Mouse (Mus musculus) v-Abl transformed pro-B cells (cell line): ENCODE results near the gene Hhip.

Experiments used
- in situ Hi-C, 2 experiments: fragments of 400-800 bp; cut with MboI; formaldehyde crosslinking; loops; one replicate each; pipeline ENCODE4 v1.15.1; 2025; ENCODE audit not compliant: unreplicated experiment in 2 of 2

Hhip gene

DNA sequence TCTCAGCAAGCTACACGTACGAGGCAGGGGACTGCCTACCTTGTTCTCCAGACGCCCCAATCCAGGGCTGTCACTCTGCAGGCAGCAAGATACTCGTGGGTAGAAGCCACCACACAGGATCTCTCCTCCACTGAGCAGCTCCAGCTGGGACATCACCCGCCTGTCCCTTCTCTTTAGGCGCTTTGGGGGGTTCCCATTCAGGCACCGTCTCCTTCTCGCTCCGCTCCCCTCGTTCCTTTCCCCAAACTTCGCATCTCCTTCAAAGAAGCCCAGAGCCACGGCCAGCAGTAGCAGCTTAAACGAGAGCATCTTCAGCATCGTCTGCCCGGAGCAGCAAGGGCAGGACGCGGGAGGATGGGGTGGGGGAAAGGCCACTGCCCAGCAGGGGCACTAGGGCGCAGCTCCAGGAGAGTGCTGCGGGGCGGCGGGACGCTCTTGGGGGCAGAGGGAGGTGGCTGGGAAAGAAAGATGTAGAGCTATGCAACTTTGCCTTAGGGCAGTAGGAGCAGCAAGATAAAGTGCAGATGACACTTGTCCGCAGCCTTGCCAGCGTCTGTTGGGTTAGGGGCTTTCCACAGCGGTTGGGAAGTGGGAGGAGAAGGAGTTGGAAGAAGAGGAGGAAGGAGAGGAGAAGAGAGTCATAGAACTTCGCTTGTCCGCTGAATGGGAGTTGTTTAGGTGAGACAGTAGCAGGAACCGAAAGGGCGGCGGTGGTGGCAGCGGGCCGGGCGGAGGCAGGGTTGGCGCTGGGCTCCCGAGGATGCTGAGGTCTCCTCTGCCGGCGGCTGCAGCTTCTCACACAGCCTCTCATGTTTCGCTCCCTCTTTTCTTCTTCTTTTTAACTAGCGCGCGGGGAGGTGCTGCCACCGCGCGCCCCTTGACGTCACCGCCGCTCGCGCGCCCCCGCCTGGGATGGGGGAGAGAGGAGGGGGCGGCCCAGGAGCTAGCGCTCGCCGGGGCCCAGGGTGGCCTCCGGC lies at the start of gene Hhip:
Gene Hhip (minus strand): TSS at position 809 of the 977 bp plus-strand sequence.
- in situ Hi-C loops: no loop called here

DNA sequence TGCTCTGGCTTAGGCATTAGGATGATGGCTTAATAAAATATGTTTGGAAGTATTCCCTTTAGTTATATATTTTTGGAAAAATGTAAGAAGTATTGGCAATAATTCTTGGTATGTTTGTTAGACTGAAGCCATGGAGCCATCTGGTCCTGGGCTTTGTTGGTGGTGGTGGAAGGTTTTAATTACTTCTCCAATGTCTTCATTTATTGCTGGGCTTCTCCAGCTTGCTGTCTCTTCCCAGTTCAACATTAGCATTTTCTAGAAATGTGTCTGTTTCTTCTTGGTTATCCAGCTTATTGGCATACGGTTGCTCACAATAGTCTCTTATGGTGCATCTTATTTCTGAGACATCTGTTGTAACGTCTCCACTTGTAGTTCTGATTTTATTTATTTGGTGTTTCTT lies 29.2 kb upstream of the Hhip start:
- in situ Hi-C loops: no loop called here

DNA sequence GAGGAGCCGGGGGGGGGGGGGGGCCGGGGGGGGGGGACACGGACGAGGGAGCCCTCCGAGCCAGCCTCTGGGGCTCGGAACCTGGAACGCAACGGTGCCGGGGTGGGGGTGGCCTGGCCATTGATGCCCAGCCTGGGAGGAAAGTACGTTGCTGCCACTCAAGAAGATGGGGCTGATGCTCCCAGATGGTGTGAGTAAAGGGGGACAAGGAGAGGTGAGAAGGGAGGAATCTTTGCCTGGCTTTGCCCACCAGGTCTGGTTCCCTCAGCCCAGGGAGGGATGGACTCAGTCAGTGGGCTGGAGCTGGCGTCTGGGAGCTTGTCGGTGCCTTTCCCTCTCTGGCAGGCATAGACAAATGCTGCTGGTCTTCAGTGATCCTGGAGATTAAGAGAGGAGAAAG lies 387 bp upstream of the Hhip start:
- in situ Hi-C loops: no loop called here

DNA sequence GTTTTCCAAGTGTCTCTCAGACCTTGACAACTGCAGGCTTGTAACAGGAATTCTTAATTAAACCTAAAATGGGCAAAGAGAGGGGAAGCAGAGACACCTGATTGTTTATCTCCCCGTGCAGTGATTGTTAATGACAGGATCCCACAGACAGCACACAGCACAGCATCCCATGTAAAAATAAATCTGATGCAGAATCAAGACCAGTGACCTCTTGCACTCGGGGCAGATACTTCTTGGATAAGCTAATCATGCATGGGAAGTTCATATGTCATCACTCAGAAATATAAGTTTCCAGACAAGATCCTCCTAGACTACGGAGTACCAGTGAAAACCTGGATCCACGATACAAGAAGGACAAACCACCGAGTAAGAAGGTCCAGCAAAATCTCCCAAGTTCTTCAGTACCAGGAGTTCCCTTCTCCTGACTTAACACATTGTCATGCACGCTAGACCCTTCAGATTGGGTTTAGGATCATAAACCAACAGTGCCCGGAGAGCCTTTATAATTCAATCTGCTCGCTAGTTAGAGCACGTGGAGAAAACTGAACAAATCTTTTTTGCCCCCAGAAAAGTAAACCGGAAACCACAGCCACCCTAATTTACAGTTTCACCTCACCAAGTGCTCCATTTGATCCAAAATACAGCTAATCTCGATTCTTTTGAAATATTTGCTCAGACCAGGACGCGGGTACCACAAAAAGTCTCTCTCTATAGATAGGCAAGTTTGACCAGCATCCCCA lies 1.3 kb downstream of the Hhip start:
- in situ Hi-C loops: no loop called here

- in situ Hi-C loops: no loop called here
Observed at GRCm38 (mm10) chr8:80055777-80056176, 2.0 kb downstream of the Hhip start.

DNA sequence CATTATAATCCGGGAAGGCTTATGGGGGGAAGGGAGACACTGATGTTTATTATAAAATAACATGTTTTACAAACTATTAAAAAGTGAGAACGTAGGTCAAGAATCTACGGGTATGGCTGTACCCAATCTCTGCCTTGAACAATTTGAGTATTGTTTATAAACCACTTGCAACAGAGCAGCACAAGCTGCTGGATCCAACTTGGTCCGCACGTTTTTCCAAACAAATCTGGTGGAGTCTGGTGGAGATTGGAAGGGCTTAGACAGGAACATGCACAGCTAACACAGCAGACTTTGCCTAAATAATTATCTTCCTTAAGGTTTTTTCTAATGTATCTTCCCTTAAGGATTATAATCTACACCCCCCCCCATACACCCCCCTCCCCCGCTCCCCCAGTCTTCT lies 2.7 kb downstream of the Hhip start:
- in situ Hi-C loops: no loop called here

DNA sequence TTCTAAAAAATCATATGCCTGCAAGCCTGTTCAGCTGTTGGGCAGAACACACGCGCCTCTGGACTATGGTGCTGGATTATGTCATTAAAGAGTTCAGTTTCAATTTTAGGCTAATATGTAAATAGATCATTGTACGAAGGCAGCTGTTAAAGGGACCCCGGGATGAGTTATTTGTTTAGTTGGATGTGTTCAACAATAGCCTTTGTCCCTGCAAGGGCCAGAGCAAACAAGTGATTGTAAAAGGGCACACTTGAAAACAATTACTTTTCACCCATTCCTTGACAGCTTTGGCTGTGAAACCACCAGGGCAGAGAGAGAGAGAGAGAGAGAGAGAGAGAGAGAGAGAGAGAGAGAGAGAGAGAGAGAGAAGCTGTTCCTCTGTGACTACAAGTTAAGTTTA lies 3.6 kb downstream of the Hhip start:
- in situ Hi-C loops: no loop called here

DNA sequence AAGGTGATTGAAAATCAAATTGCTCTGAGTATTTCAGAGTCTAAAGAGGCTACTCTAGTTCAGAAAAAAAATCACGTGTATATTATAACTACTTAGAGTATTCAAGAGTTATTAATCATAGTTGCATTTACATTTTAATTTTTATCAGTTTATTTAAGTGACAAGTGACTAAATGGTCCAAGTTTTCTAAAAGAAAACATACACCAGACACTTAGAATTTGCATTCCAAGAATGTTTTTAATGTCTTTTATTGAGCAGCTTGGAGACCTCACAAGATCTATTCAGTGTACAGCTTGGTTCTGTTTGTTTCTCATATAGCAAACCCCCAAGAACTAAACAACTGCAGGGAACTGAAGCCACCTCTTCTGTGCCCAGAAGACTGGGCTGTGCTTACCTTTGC lies 5.0 kb downstream of the Hhip start:
- in situ Hi-C loops: no loop called here

DNA sequence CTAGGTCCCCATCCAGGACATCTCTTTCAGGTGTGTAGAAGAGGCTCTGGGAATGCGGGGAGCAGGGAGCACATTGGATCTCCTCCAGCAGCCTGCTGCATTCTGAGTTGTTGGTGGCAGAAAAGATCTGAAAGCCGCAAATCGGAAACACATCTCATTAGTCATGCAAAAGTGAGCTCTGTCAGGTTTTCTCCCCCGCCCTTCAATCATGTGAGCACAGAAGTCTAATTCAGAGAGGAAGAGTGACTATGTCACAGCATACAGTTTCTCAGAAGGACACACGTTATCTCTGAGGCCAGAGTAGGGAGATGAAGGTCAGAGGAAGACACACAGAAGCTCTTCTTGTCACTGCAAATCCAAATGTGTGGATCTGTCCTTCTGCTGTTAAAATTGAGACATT lies 6.3 kb downstream of the Hhip start:
- in situ Hi-C loops: no loop called here

- in situ Hi-C loops: no loop called here
Observed at GRCm38 (mm10) chr8:80049256-80050005, 8.4 kb downstream of the Hhip start.

DNA sequence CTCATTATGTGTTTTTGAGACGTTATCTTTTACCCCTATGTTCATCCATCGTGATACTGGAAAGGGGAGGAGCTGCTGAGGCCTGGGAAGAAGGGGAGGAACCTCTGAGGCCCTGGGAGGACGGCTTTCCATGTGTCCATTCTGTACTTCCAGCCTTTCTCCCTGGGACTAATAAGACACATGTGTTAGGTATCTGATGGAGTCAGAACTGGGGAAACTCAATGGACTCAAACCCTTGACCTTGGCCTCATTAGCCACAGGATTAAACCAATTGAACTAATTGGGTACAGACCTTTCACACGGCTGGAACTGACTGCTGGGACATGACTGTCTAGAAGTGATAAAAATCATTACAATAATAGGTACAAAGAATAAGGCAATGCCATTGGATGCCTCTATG lies 9.6 kb downstream of the Hhip start:
- in situ Hi-C loops: no loop called here

GRCm38 (mm10) chr8:80037644-80038253 lies 20.1 kb downstream of the Hhip start:
- in situ Hi-C loops: no loop called here

- in situ Hi-C loops: no loop called here
Observed at GRCm38 (mm10) chr8:80032604-80033003, 25.2 kb downstream of the Hhip start.

DNA sequence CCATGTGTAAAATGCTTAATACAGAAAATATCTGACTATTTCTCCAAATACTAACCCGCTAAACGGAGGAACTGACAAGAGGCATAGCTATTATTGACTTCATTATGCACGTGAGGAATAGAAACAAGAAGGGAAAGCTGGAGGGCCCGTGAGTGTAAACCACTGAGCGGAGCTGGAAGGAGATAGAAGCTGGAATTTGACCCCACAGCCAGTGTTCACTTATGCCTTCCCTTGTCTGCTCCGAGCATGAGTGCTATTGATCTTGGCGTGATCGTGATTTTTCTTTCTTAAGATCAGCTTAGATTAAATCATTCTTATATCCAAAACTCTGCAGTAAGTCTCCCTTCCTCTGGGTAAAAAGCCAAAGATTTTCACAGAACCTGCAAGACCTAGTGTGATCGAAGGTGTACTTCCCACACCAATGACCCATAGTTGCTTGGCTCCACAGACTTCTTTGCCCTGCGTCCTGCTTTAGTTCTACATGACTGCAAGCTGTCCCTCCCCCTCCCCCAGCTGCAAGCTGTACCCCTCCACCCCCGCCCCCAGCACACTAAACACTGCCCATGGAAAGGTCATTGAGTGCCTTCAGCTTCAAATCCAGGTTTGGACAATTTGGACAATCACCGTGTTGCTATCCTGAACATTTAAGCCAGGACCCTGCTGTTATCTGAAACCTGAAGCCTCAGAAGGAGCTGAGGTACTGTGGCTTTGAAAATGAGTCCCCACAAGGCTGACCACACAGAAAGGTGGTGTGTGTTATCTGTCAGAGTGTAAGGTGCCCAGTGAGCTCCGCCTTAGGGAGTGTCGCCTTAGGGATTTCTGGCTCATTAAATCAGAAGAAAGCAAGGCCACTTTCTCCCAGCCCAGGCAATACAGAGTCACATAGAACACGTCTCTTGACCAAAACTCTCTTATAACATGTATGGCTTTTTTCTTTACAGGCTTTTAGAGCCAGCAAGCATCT lies 26.2 kb downstream of the Hhip start:
- in situ Hi-C loops: no loop called here

DNA sequence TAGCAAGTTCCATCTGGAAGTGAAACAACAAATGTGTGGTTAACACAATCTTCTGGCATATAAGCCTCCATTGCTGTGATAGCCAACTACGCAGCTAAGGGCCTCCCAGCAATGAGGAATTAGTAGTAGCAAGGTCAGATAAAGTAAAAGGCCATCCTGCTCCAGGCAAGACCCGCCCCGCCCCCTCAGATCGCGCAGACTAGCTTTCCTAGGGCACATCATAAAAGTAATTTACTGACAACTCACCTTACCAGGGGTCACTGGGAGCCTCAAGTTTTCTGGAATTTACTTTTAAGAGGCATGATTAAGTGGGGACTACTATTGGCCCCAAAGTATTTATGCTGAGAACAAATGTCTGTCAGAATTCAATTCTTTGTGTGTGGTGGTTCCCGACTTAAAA lies 28.2 kb downstream of the Hhip start:
- in situ Hi-C loops: no loop called here

- in situ Hi-C loops: no loop called here
Observed at GRCm38 (mm10) chr8:80020469-80020868, 37.3 kb downstream of the Hhip start.

- in situ Hi-C loops: no loop called here
Observed at GRCm38 (mm10) chr8:80015818-80016217, 42.0 kb downstream of the Hhip start.

GRCm38 (mm10) chr8:80004421-80004820 lies 53.4 kb downstream of the Hhip start:
- in situ Hi-C loops: no loop called here

DNA sequence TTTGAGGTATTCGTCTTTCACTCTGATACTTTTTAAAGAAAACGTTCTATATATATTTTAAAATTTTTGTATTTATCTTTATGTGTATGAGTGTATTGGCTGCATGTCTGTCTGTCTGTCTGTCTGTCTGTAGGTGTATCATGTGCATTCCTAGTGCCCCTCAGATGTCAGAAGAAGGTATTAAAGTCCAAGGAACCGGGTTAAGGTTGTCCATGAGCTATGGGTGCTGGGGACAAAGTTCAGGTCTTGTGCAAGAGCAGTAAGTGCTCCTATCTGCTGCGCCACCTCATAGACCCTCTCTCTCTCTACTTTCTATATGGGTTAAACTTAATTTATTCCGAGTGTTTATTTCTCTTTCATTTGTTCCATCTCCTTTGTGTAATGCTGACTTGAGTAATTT lies 55.5 kb downstream of the Hhip start:
- in situ Hi-C loops: no loop called here

GRCm38 (mm10) chr8:79995075-79995474 lies 62.7 kb downstream of the Hhip start:
- in situ Hi-C loops: no loop called here
